Mouse (Mus musculus): ENCODE results near the gene Gpr84. TPM values are rescaled to one million over a fixed set of nuclear protein-coding genes. Genes with fewer than 3 reads are reported as not detected.

Gpr84 gene
- not detected for polyA plus RNA-seq (2014; fragmentation: Illumina TruSeq; extraction: RNeasy Lipid Tissue Mini Kit (QIAGEN cat#74804); ENCODE audit: low replicate concordance)

GRCm38 (mm10) chr15:103310365-103310910, at the start of gene Gpr84:
Gene Gpr84 (minus strand): TSS chr15:103310612.

GRCm38 (mm10) chr15:103339961-103340337, 29.5 kb upstream of the Gpr84 start, which contains the start of gene Zfp385a:
Gene Zfp385a (minus strand): TSS chr15:103340093.

GRCm38 (mm10) chr15:103272419-103273279, 37.8 kb downstream of the Gpr84 start, which contains the start of gene Copz1:
Gene Copz1 (plus strand): TSS chr15:103272714.

Other genes starting within 250 kb of the Gpr84 start
- 10.2 TPM for gene Smug1, start 143.5 kb downstream of the Gpr84 start, polyA plus RNA-seq (2014; fragmentation: Illumina TruSeq; extraction: RNeasy Lipid Tissue Mini Kit (QIAGEN cat#74804); ENCODE audit: low replicate concordance)
- gene Cbx5, start 70.8 kb downstream of the Gpr84 start, polyA plus RNA-seq (2014; fragmentation: Illumina TruSeq; extraction: RNeasy Lipid Tissue Mini Kit (QIAGEN cat#74804); ENCODE audit: low replicate concordance), result 48.7 TPM
- gene Hnrnpa1, start 70.2 kb downstream of the Gpr84 start, polyA plus RNA-seq (2014; fragmentation: Illumina TruSeq; extraction: RNeasy Lipid Tissue Mini Kit (QIAGEN cat#74804); ENCODE audit: low replicate concordance), result 367 TPM
- not detected for gene Nfe2, start 52.2 kb downstream of the Gpr84 start, polyA plus RNA-seq (2014; fragmentation: Illumina TruSeq; extraction: RNeasy Lipid Tissue Mini Kit (QIAGEN cat#74804); ENCODE audit: low replicate concordance)
- gene Copz1, start 37.9 kb downstream of the Gpr84 start, polyA plus RNA-seq (2014; fragmentation: Illumina TruSeq; extraction: RNeasy Lipid Tissue Mini Kit (QIAGEN cat#74804); ENCODE audit: low replicate concordance), result 129 TPM
- gene Zfp385a, start 29.5 kb upstream of the Gpr84 start, polyA plus RNA-seq (2014; fragmentation: Illumina TruSeq; extraction: RNeasy Lipid Tissue Mini Kit (QIAGEN cat#74804); ENCODE audit: low replicate concordance), result not detected
- not detected for gene Itga5, start 56.2 kb upstream of the Gpr84 start, polyA plus RNA-seq (2014; fragmentation: Illumina TruSeq; extraction: RNeasy Lipid Tissue Mini Kit (QIAGEN cat#74804); ENCODE audit: low replicate concordance)
- not detected for gene Gtsf1, start 119.9 kb upstream of the Gpr84 start, polyA plus RNA-seq (2014; fragmentation: Illumina TruSeq; extraction: RNeasy Lipid Tissue Mini Kit (QIAGEN cat#74804); ENCODE audit: low replicate concordance)
- gene Gtsf2, start 137.9 kb upstream of the Gpr84 start, polyA plus RNA-seq (2014; fragmentation: Illumina TruSeq; extraction: RNeasy Lipid Tissue Mini Kit (QIAGEN cat#74804); ENCODE audit: low replicate concordance), result not detected
- gene Nckap1l, start 143.2 kb upstream of the Gpr84 start, polyA plus RNA-seq (2014; fragmentation: Illumina TruSeq; extraction: RNeasy Lipid Tissue Mini Kit (QIAGEN cat#74804); ENCODE audit: low replicate concordance), result 7.4 TPM
- gene Pde1b, start 192.4 kb upstream of the Gpr84 start, polyA plus RNA-seq (2014; fragmentation: Illumina TruSeq; extraction: RNeasy Lipid Tissue Mini Kit (QIAGEN cat#74804); ENCODE audit: low replicate concordance), result 1.2 TPM
- gene Ppp1r1a, start 227.4 kb upstream of the Gpr84 start, polyA plus RNA-seq (2014; fragmentation: Illumina TruSeq; extraction: RNeasy Lipid Tissue Mini Kit (QIAGEN cat#74804); ENCODE audit: low replicate concordance), result not detected

All from small intestine, adult 10 weeks (tissue).